In genomic region chr3:26021632-26022184, GRCm38 (mm10) we compare ENCODE assay signal across 18 mouse cellular contexts.
"Had no signal": no experiment of that assay in that cellular context is flagged by ENCODE, and none has a peak within 500 bp of the region (broad histone marks: within the 10 kb centered on the region; RNA-seq: fewer than 3 reads in every experiment).

No protein-coding gene starts in this region.

- H3K4me2 ChIP-seq: liver, embryonic 13.5 days; midbrain, embryonic 11.5 days; neural tube, embryonic 13.5 days had no signal

- DNase-seq: kidney, postnatal 25 days; layer of hippocampus, postnatal 36 days; liver, embryonic 13.5 days; lung, adult 2 months; lung, postnatal 14 days; lung, postnatal 4 days; midbrain, embryonic 14.5 days; right cerebral cortex, adult 18-20 months; right cerebral cortex, postnatal 14 days; right cerebral cortex, postnatal 4 days; thymus, adult 2 months; thymus, postnatal 14 days; thymus, postnatal 4 days had no signal

- H3K36me3 ChIP-seq: liver, embryonic 13.5 days; neural tube, embryonic 13.5 days had no signal

- H3K27ac ChIP-seq: kidney, postnatal 0 days; left cerebral cortex, adult 2 months; liver, embryonic 13.5 days; neural tube, embryonic 13.5 days; stomach, postnatal 0 days had no signal

- H3K9me3 ChIP-seq: liver, embryonic 13.5 days; neural tube, embryonic 13.5 days had no signal

- H3K4me3 ChIP-seq: left cerebral cortex, adult 2 months; liver, embryonic 13.5 days; neural tube, embryonic 13.5 days had no signal

- H3K9ac ChIP-seq: liver, embryonic 13.5 days; neural tube, embryonic 13.5 days had no signal

- H3K4me1 ChIP-seq: liver, embryonic 13.5 days; neural tube, embryonic 13.5 days had no signal

- H3K27me3 ChIP-seq: liver, embryonic 13.5 days; neural tube, embryonic 13.5 days had no signal
